Mouse (Mus musculus) layer of hippocampus, adult 9-11 months (tissue): Measurements from ENCODE around the gene Tmc5.

Experiments
- DNase-seq: peaks from one replicate; pipeline ENCODE4 v3.0.0; 2022

Gene Tmc5

GRCm38 (mm10) chr7:118611185-118611749, 14.2 kb downstream of the Tmc5 start:
- no peak for DNase-seq

GRCm38 (mm10) chr7:118611933-118612332, 14.8 kb downstream of the Tmc5 start:
- no peak for DNase-seq

GRCm38 (mm10) chr7:118614076-118614475, 17.0 kb downstream of the Tmc5 start:
- DNase-seq: no peak

- DNase-seq: no peak
Observed at GRCm38 (mm10) chr7:118618104-118618503, 21.0 kb downstream of the Tmc5 start.

GRCm38 (mm10) chr7:118620243-118620906, 23.3 kb downstream of the Tmc5 start:
- DNase-seq: no peak

GRCm38 (mm10) chr7:118621094-118621493, 24.0 kb downstream of the Tmc5 start:
- no peak for DNase-seq

GRCm38 (mm10) chr7:118627550-118628298, 30.6 kb downstream of the Tmc5 start:
- DNase-seq: no peak

GRCm38 (mm10) chr7:118633094-118633493, 36.0 kb downstream of the Tmc5 start:
- no peak for DNase-seq

GRCm38 (mm10) chr7:118633951-118634350, 36.9 kb downstream of the Tmc5 start:
- peak; percentile 29 for DNase-seq

- DNase-seq: no peak
Observed at GRCm38 (mm10) chr7:118637466-118637865, 40.4 kb downstream of the Tmc5 start.

- DNase-seq: no peak
Observed at GRCm38 (mm10) chr7:118646237-118646636, 49.1 kb downstream of the Tmc5 start.

GRCm38 (mm10) chr7:118649328-118649727, 52.2 kb downstream of the Tmc5 start:
- no peak for DNase-seq

GRCm38 (mm10) chr7:118650119-118650518, 53.0 kb downstream of the Tmc5 start:
- no peak for DNase-seq

- DNase-seq: no peak
Observed at GRCm38 (mm10) chr7:118650891-118651290, 53.8 kb downstream of the Tmc5 start.

- DNase-seq: no peak
Observed at GRCm38 (mm10) chr7:118652572-118653295, 55.6 kb downstream of the Tmc5 start.

- DNase-seq: no peak
Observed at GRCm38 (mm10) chr7:118656730-118657129, 59.6 kb downstream of the Tmc5 start.

GRCm38 (mm10) chr7:118667773-118668172, 70.7 kb downstream of the Tmc5 start:
- DNase-seq: no peak

- no peak for DNase-seq
Observed at GRCm38 (mm10) chr7:118670142-118670541, 73.0 kb downstream of the Tmc5 start.

GRCm38 (mm10) chr7:118676826-118677225, 79.7 kb downstream of the Tmc5 start:
- DNase-seq: no peak

- peak; percentile 76 for DNase-seq
Observed at GRCm38 (mm10) chr7:118688199-118688598, 91.1 kb downstream of the Tmc5 start.

GRCm38 (mm10) chr7:118689088-118689487, 92.0 kb downstream of the Tmc5 start:
- peak; percentile 66 for DNase-seq

GRCm38 (mm10) chr7:118691287-118691686, 94.2 kb downstream of the Tmc5 start:
- no peak for DNase-seq

GRCm38 (mm10) chr7:118696146-118696545, 99.0 kb downstream of the Tmc5 start:
- no peak for DNase-seq
